Mouse (Mus musculus) spleen, postnatal 14 days (tissue): ENCODE data around the gene Fjx1.
A peak's percentile ranks its signal among the peaks of the same experiment; 100 is the strongest.

ENCODE experiments used
- DNase-seq, 2 experiments: peaks; one replicate each; pipeline ENCODE4 v3.0.0; 2021 to 2022; ENCODE audit warnings: low spot score in 2 of 2

The Fjx1 gene

GRCm38 (mm10) chr2:102451671-102452549, at the start of gene Fjx1:
TSS of gene Fjx1 (minus strand) at chr2:102452499.
- no peak for DNase-seq

- DNase-seq = no peak
Observed at GRCm38 (mm10) chr2:102500001-102500689, 47.8 kb upstream of the Fjx1 start.

- no peak for DNase-seq
Observed at GRCm38 (mm10) chr2:102480738-102481137, 28.4 kb upstream of the Fjx1 start.

DNA sequence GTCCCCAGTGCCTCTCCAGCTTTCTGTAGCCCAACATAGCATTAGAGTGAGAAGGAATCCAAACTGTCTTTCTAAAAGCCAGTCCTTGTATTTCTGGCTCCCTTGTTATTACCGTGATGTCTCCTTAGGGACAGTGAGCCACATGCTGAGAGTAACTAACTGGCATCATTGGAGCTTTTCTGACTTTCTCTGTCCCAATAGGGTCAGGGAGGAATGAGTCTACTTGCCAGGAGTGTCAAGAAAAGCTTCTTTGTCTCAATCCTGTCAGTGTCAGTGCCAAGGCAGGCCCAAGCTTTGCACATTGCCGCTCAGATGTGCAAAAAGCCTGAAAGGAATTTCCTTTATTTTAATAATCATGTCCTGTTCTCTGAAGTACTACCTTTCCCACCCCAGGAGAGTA, 23.8 kb upstream of the Fjx1 start:
- no peak for DNase-seq

DNA sequence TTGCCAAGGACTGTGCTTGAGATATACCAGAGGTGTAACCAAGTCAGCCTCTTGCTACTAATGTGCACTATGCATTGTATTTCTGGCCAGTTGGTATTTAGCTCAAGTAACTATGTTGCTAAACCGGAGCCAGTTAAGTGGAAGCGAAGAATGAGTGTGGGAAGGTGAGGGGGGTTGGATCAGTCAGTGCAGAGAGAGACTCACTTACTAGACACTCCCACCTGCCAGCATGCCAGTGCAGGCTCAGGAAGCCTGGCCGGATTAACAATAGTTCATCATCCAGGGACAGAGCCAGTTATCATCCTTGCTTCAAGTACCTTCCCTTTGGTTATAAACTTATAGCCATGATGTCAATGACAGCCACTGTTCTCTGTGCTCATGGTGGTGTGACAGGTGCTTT, 16.3 kb upstream of the Fjx1 start:
- no peak for DNase-seq

GRCm38 (mm10) chr2:102464342-102464732, 12.0 kb upstream of the Fjx1 start:
- DNase-seq = no peak

- no peak for DNase-seq
Observed at GRCm38 (mm10) chr2:102463587-102464341, 11.5 kb upstream of the Fjx1 start.

DNA sequence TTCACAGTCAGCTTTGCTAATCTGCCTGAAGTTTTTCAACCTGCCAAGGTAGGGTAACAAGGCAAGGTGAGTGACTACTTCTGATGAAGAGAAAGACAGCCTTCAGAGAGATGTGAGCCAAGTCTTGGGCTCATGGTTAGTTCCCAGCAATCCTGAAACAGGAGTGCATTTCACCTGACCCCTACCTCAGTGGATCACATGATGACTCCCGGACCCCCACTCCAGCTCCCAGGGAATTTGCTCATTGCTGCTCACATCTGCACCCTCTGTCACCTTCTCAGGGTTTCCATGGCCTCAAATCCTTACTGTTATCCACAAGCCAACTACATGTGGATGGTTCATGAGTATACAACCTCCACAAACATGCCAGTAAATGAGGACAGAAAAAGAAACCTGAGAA, 9.2 kb upstream of the Fjx1 start:
- DNase-seq = no peak

DNA sequence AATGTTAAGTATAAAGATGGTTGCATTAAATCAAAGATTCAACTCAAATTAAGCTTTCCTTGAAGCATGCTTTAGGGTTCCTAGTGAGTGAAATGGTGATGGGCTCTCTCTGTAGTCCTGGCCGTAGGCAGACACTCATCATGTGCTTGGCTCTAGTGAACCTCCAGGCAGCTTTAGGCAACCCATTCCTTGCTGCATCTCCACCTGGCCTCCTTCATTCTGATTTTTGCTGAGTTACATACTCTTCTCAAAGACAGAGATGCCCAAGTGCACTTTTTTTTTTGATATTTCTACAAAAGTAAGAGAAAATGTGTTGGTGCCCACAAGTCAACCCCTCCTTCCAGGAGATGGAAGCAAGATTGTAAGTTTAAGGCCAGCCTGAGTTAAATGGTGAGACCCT, 2.8 kb upstream of the Fjx1 start:
- DNase-seq = no peak

DNA sequence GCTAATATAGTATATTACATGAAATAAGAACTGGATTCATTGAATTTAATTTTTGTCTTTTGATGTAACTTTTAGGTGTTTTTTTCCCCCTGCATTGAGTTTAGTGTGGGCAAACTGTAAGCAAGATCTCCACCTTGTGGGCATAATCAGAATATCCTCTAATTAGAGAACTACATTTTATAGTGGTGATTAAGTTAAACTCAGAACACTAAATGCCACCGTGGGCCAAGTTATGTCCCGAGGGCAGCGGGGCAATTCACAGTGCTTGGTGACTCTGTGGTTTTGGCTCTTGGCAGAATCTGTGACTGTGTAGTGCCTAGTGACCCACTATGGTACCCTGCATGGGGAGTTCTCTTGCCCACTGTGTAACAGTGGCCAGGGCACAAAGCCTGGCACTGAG, 1.1 kb upstream of the Fjx1 start:
- DNase-seq = no peak

DNA sequence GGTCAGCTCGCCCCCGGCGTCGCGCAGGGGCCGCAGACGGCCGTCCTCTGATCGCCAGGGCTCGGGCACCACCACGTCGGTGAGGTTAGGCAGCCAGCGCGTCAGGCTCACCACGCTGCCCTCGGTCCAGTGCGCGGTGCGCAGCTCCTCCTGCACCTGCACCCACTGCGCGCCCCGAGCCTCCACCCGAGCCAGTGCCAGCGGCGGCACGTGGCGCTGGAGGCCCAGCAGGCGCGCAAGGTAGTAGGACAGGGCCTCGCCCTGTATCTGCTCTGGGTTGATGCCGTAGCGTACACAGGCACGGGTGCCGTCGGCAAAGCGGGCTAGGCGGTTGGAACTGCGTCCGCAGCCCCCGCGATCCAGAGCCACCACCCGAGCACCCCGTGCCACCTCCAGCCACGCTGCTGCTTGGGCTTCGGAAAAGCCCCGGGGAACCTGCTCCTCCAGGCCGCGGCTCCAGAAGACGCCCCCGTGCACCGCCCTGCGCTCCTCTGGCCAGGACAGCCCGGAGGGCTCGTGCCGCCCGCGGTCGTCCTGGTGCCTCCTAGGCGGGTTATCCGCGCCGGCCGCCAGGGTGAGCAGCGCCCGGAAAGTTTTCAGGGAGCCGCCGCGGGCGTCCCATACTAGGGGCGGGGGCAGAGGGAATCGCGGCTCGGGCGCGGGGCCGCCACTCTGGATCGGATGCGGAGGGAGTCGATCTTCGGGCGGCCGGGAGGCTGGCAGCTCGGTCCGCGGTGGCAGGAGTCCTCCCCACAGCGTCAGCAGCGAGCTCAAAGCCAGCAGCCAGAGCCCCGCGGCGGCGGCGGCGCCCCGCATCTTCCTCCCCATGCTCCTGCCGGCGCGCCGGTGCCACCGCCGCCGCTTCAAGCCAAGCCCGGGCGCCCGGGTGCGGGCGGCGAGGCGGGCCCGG, 1.3 kb downstream of the Fjx1 start:
- peak in 1 of 2 experiments; percentile 2 for DNase-seq

- DNase-seq = peak in 1 of 2 experiments; percentile 4
Observed at GRCm38 (mm10) chr2:102450248-102450760, 2.0 kb downstream of the Fjx1 start.

DNA sequence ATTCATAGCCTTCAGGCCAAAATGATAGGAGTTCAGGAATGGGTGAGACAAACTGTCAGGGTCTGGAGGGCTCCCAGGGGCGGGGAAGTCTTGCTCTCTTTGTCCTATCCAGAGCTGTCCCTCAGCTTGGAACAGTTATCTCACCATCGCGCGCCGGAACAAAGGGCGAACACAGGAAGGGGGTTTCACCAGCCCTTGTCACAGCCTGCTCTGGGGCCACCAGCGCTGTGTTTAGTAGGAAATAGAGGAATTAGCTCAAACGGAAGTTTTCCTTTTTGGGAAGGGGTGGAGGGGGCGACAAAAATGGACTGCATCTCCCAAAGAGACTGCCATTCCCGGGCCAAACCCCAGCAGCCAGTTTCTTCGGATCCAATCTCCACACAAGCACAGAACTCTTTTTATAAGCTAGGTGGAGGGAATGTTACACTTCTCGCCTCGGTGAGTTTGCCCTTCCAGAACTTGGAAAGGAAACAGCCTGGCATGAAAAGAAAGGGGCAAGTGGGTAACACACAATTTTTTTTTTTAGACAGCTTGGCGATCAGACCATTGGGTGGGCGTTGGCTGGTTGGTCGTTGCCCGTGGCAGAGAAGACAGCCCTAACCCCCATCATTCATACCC, 2.6 kb downstream of the Fjx1 start:
- DNase-seq = no peak

- no peak for DNase-seq
Observed at GRCm38 (mm10) chr2:102449056-102449455, 3.2 kb downstream of the Fjx1 start.

DNA sequence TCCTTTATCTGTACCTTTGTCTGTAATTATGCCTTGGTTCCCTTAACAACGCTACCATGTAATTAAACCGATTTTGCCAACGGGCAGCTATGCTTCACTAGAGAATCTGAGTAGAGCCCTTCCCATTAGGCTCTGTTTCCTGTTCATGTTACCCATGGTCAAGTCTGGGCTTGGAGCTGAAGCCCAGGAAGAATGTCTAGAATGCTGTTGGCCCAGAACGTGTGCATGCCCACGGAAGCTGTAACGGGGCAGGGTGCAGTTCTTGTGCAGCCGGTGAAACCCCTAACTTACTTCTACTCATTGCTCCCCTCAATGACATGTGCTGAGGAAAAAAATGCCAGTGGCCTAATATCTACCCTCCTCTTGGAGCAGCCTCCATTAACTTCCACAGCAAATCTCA, 4.5 kb downstream of the Fjx1 start:
- no peak for DNase-seq

DNA sequence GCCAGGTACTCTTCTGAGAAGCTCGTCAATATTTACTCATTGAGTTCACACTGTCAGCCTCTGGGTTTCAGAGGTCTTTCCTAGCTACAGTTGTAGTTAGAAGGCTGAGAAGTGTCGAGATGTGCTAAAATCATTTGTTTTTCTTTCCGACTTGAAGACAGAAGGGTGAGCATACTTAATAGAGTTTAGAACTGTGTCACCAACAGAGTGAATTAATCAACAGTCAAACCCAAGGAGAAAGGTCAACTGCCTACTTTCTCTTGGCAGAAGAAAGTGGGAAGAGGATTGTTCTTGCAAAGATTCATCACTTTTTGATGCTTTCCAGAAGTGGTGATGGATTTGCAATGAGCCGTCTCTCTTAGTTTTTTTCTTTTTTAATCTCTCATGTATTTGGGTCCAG, 5.4 kb downstream of the Fjx1 start:
- DNase-seq = no peak

- DNase-seq = no peak
Observed at GRCm38 (mm10) chr2:102437357-102438030, 14.8 kb downstream of the Fjx1 start.

GRCm38 (mm10) chr2:102433879-102434278, 18.4 kb downstream of the Fjx1 start:
- DNase-seq = no peak

- no peak for DNase-seq
Observed at GRCm38 (mm10) chr2:102431084-102431483, 21.2 kb downstream of the Fjx1 start.

DNA sequence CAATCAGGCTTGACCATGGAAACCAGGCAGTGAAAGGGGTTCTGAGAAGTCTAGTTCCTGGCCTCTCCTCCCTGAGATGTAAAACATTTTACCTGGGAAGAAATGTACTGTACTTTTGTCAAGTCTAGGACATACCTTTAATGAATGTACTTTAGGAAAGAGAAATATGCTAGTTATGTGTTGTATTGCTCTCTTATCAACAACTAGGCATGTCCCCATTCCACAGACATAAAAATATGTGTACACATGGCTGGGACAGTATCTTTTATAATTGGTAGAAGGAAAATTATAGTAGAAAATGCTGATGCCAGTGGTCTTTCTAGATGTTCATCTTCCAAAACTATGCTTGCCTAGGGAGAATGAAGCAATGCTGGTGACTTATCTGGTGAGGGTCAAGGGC, 24.3 kb downstream of the Fjx1 start:
- no peak for DNase-seq
